Mouse (Mus musculus): ENCODE measurements around the gene Clnk. TPM values are rescaled to one million over a fixed set of nuclear protein-coding genes. Genes with fewer than 3 reads are reported as not detected.

Clnk gene
- polyA plus RNA-seq, 1 experiment from 2014 or later: 0.29 TPM

- Histone ChIP-seq H3K27ac (ENCODE audit: low read length) (no peak overlapping the region), H3K27me3 (ENCODE audit: control insufficient read depth, insufficient read depth, low read length) (no peaks in the 10 kb centered on the region), H3K9me3 (ENCODE audit: control insufficient read depth, low read depth, low read length) (no peaks in the 10 kb centered on the region), H3K4me2 (replicated peaks; ENCODE audit: low read depth, low read length) (no peak overlapping the region), H3K36me3 (ENCODE audit: control insufficient read depth, insufficient read depth, low read length) (no peaks in the 10 kb centered on the region), H3K4me3 (ENCODE audit: low read depth, low read length) (no peak overlapping the region), H3K9ac (replicated peaks; ENCODE audit: low read depth, low read length) (no peak overlapping the region), H3K4me1 (ENCODE audit: control insufficient read depth, insufficient read depth, low read length) (no peaks in the 10 kb centered on the region)
- WGBS: 85% methylated on average over 3 of the region's 3 CpGs
- no peak for ATAC-seq (ENCODE audit: insufficient number of reproducible peaks, insufficient read depth, low FRiP score, low read depth)
These were observed 96.6 kb downstream of the Clnk start for GRCm38 (mm10) chr5:38780045-38780444.

DNA sequence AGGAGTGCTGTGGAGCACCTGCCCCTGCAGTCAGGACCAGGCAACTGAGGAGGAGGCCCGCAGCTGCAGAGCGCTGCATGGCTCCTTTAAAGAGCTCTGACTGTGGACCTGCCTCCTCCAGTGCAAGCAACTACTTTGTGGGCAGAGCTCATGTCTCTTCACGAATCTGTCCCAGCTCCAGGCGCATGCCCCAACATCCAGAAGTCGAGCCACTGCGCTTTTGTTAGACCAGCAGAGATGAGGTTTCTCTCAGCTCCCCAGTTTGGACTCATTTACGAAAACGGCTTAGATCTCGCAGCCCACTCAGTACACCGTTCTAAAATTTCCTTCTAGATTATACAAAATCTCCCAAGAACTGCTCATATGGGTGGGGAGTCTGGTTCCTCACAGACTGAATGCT is 101.1 kb downstream of the Clnk start:
- Histone ChIP-seq H3K27ac (ENCODE audit: low read length) (no peak overlapping the region), H3K4me2 (replicated peaks; ENCODE audit: low read depth, low read length) (no peak overlapping the region), H3K9me3 (ENCODE audit: control insufficient read depth, low read depth, low read length) (no peaks in the 10 kb centered on the region), H3K4me1 (ENCODE audit: control insufficient read depth, insufficient read depth, low read length) (no peaks in the 10 kb centered on the region), H3K9ac (replicated peaks; ENCODE audit: low read depth, low read length) (no peak overlapping the region), H3K36me3 (ENCODE audit: control insufficient read depth, insufficient read depth, low read length) (no peaks in the 10 kb centered on the region), H3K27me3 (ENCODE audit: control insufficient read depth, insufficient read depth, low read length) (no peaks in the 10 kb centered on the region), H3K4me3 (ENCODE audit: low read depth, low read length) (no peak overlapping the region)
- ATAC-seq (ENCODE audit: insufficient number of reproducible peaks, insufficient read depth, low FRiP score, low read depth): no peak
- WGBS: 71% methylated on average over 10 of the region's 10 CpGs

- Histone ChIP-seq H3K36me3 (ENCODE audit: control insufficient read depth, insufficient read depth, low read length) (no peaks in the 10 kb centered on the region), H3K9me3 (ENCODE audit: control insufficient read depth, low read depth, low read length) (no peaks in the 10 kb centered on the region), H3K4me1 (ENCODE audit: control insufficient read depth, insufficient read depth, low read length) (no peaks in the 10 kb centered on the region), H3K4me2 (replicated peaks; ENCODE audit: low read depth, low read length) (no peak overlapping the region), H3K27ac (ENCODE audit: low read length) (no peak overlapping the region), H3K4me3 (ENCODE audit: low read depth, low read length) (no peak overlapping the region), H3K27me3 (ENCODE audit: control insufficient read depth, insufficient read depth, low read length) (no peaks in the 10 kb centered on the region), H3K9ac (replicated peaks; ENCODE audit: low read depth, low read length) (no peak overlapping the region)
- ATAC-seq (ENCODE audit: insufficient number of reproducible peaks, insufficient read depth, low FRiP score, low read depth): no peak
- WGBS: 16% methylated on average over 3 of the region's 3 CpGs
These were observed 121.7 kb downstream of the Clnk start for GRCm38 (mm10) chr5:38754950-38755349.

- WGBS: 22% methylated on average over 4 of the region's 4 CpGs
- no peaks in the 10 kb centered on the region for H3K4me1 ChIP-seq (ENCODE audit: control insufficient read depth, insufficient read depth, low read length)
- H3K36me3 ChIP-seq (ENCODE audit: control insufficient read depth, insufficient read depth, low read length): no peaks in the 10 kb centered on the region
- H3K27ac ChIP-seq (ENCODE audit: low read length): no peak overlapping the region
- H3K4me2 ChIP-seq (replicated peaks; ENCODE audit: low read depth, low read length): no peak overlapping the region
- H3K9ac ChIP-seq (replicated peaks; ENCODE audit: low read depth, low read length): no peak overlapping the region
- H3K27me3 ChIP-seq (ENCODE audit: control insufficient read depth, insufficient read depth, low read length): no peaks in the 10 kb centered on the region
- no peak for ATAC-seq (ENCODE audit: insufficient number of reproducible peaks, insufficient read depth, low FRiP score, low read depth)
- no peaks in the 10 kb centered on the region for H3K9me3 ChIP-seq (ENCODE audit: control insufficient read depth, low read depth, low read length)
- no peak overlapping the region for H3K4me3 ChIP-seq (ENCODE audit: low read depth, low read length)
These were observed 123.9 kb downstream of the Clnk start for GRCm38 (mm10) chr5:38752749-38753148.

DNA sequence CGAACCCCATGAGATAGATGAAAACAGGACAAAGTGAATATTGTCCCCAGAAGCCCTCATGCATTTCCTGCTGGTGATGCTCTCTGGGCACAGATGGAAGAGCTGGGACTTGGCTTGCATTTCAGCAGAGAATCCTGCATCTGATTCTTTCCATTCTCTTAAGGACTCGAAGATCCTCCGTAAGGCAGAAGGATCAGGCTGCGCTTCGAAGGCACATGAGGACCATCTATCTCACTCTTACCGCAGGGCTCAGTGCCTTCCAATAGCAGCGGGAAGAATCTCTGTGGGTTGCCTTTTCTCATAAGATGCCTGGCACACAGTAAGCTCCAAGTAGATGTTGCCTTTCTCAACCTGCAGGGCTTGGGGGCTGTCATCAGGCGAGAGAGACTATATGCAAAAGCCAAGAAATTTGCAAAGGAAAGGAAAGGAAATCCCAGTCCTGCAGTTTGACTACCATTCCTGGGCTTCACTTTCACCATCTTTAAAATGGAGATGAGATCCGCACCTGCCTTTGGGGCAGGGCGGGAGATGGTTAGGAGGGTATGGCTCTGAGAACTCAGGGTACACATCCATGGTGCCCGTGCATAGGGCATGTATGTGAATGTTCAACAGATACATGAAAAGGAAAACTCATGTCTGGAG is 167.6 kb downstream of the Clnk start:
- no peak for ATAC-seq (ENCODE audit: insufficient number of reproducible peaks, insufficient read depth, low FRiP score, low read depth)
- Histone ChIP-seq H3K4me3 (ENCODE audit: low read depth, low read length) (no peak overlapping the region), H3K4me2 (replicated peaks; ENCODE audit: low read depth, low read length) (no peak overlapping the region), H3K27ac (ENCODE audit: low read length) (no peak overlapping the region), H3K9me3 (ENCODE audit: control insufficient read depth, low read depth, low read length) (no peaks in the 10 kb centered on the region), H3K36me3 (ENCODE audit: control insufficient read depth, insufficient read depth, low read length) (no peaks in the 10 kb centered on the region), H3K9ac (replicated peaks; ENCODE audit: low read depth, low read length) (no peak overlapping the region), H3K4me1 (ENCODE audit: control insufficient read depth, insufficient read depth, low read length) (no peaks in the 10 kb centered on the region), H3K27me3 (ENCODE audit: control insufficient read depth, insufficient read depth, low read length) (no peaks in the 10 kb centered on the region)
- WGBS: 70% methylated on average over 11 of the region's 11 CpGs

GRCm38 (mm10) chr5:38707364-38708075 is 169.1 kb downstream of the Clnk start:
- WGBS: 68% methylated on average over 7 of the region's 7 CpGs
- ATAC-seq (ENCODE audit: insufficient number of reproducible peaks, insufficient read depth, low FRiP score, low read depth): no peak
- H3K9me3 ChIP-seq (ENCODE audit: control insufficient read depth, low read depth, low read length): no peaks in the 10 kb centered on the region
- no peak overlapping the region for H3K4me2 ChIP-seq (replicated peaks; ENCODE audit: low read depth, low read length)
- H3K9ac ChIP-seq (replicated peaks; ENCODE audit: low read depth, low read length): no peak overlapping the region
- no peaks in the 10 kb centered on the region for H3K27me3 ChIP-seq (ENCODE audit: control insufficient read depth, insufficient read depth, low read length)
- no peaks in the 10 kb centered on the region for H3K4me1 ChIP-seq (ENCODE audit: control insufficient read depth, insufficient read depth, low read length)
- H3K4me3 ChIP-seq (ENCODE audit: low read depth, low read length): no peak overlapping the region
- no peaks in the 10 kb centered on the region for H3K36me3 ChIP-seq (ENCODE audit: control insufficient read depth, insufficient read depth, low read length)
- H3K27ac ChIP-seq (ENCODE audit: low read length): no peak overlapping the region

DNA sequence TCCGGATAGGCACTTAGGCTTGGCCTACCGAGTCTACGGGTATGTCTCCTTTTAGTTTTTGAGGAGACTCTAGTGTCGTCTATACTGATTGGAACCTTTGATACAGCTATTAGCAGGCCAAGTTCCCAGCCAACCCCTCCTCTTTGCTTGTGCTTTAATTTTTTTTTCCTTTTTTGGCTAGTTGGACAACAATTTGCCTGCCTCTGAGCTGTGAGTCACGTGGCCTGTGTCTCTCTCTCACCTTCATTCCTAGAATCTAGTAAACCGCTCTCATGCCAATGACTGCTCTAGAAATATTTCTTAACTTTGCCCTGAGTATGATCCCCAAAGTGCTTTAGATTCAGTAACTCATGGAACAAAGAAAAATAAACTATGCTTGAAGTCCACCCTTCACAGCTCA is 173.7 kb downstream of the Clnk start:
- Histone ChIP-seq H3K4me3 (ENCODE audit: low read depth, low read length) (no peak overlapping the region), H3K9me3 (ENCODE audit: control insufficient read depth, low read depth, low read length) (no peaks in the 10 kb centered on the region), H3K9ac (replicated peaks; ENCODE audit: low read depth, low read length) (no peak overlapping the region), H3K4me2 (replicated peaks; ENCODE audit: low read depth, low read length) (no peak overlapping the region), H3K36me3 (ENCODE audit: control insufficient read depth, insufficient read depth, low read length) (no peaks in the 10 kb centered on the region), H3K4me1 (ENCODE audit: control insufficient read depth, insufficient read depth, low read length) (no peaks in the 10 kb centered on the region), H3K27me3 (ENCODE audit: control insufficient read depth, insufficient read depth, low read length) (no peaks in the 10 kb centered on the region), H3K27ac (ENCODE audit: low read length) (no peak overlapping the region)
- WGBS: 86% methylated on average over 6 of the region's 6 CpGs
- ATAC-seq (ENCODE audit: insufficient number of reproducible peaks, insufficient read depth, low FRiP score, low read depth): no peak

- no peak overlapping the region for H3K4me2 ChIP-seq (replicated peaks; ENCODE audit: low read depth, low read length)
- H3K36me3 ChIP-seq (ENCODE audit: control insufficient read depth, insufficient read depth, low read length): no peaks in the 10 kb centered on the region
- H3K9ac ChIP-seq (replicated peaks; ENCODE audit: low read depth, low read length): no peak overlapping the region
- no peak overlapping the region for H3K4me3 ChIP-seq (ENCODE audit: low read depth, low read length)
- no peaks in the 10 kb centered on the region for H3K9me3 ChIP-seq (ENCODE audit: control insufficient read depth, low read depth, low read length)
- no peak overlapping the region for H3K27ac ChIP-seq (ENCODE audit: low read length)
- 63% methylated on average over 2 of the region's 2 CpGs for WGBS
- H3K4me1 ChIP-seq (ENCODE audit: control insufficient read depth, insufficient read depth, low read length): no peaks in the 10 kb centered on the region
- ATAC-seq (ENCODE audit: insufficient number of reproducible peaks, insufficient read depth, low FRiP score, low read depth): no peak
- H3K27me3 ChIP-seq (ENCODE audit: control insufficient read depth, insufficient read depth, low read length): no peaks in the 10 kb centered on the region
These were observed 174.5 kb downstream of the Clnk start for GRCm38 (mm10) chr5:38702091-38702490.

Measured in stomach, embryonic 14.5 days (tissue).